Mouse (Mus musculus): Measurements from ENCODE around the gene Gorab.

DNA sequence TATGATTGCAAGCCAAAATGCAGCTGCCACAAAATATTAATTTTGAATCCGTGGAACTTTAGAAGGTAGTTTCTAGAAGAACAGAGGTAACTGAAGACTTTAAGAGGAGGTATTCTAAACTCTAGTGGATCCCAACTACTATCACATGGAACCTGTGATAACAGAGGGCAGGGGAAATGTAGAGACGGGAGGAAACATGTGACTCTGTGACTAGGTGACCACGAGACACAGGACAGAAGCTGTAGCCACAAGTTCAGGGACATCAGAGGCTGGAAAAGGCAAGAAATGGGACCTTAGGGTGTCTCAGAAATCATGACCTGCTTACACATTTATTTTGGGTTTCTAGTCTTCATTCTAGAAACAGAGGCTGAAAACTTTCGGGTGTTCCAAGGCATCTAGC lies 13.4 kb downstream of the Gorab start:
- TF ChIP-seq CTCF (conservative IDR thresholded peaks at IDR 0.05; ENCODE audit: insufficient read depth, insufficient read length, low read depth, low read length): no peak
- TF ChIP-seq POLR2A (IDR thresholded peaks at IDR 0.05; ENCODE audit: low read depth, low read length): no peak
